Mouse (Mus musculus) MEL (cell line): ENCODE measurements around the gene Marcks.

ENCODE experiments used
- HCFC1 ChIP-seq: IDR thresholded peaks from 2 replicates; pipeline ENCODE4 v1.6.1; 2012; ENCODE audit warnings: low read depth, mild to moderate bottlenecking, inconsistent platforms, low read length, improper control_type of control experiment, moderate library complexity
- POLR2A ChIP-seq, 2 experiments: IDR thresholded peaks; 2 replicates each; pipeline ENCODE4 v1.6.1; 2011 to 2012; ENCODE audit warnings: low read length in 2 of 2, mild to moderate bottlenecking in 2 of 2, control low read depth in 1 of 2, improper control_type of control experiment in 1 of 2, low read depth in 1 of 2, moderate library complexity in 1 of 2; ENCODE audit not compliant: control insufficient read depth in 1 of 2, insufficient read depth in 1 of 2, poor library complexity in 1 of 2
- POLR2AphosphoS5 ChIP-seq: IDR thresholded peaks from 2 replicates; pipeline ENCODE4 v1.6.1; 2012; ENCODE audit warnings: low read depth, borderline replicate concordance, mild to moderate bottlenecking, inconsistent platforms, low read length, moderate library complexity, mixed read lengths
- RAD21 ChIP-seq: IDR thresholded peaks from 2 replicates; pipeline ENCODE4 v1.6.1; 2011; ENCODE audit warnings: mild to moderate bottlenecking, low read depth, low read length, improper control_type of control experiment

DNA sequence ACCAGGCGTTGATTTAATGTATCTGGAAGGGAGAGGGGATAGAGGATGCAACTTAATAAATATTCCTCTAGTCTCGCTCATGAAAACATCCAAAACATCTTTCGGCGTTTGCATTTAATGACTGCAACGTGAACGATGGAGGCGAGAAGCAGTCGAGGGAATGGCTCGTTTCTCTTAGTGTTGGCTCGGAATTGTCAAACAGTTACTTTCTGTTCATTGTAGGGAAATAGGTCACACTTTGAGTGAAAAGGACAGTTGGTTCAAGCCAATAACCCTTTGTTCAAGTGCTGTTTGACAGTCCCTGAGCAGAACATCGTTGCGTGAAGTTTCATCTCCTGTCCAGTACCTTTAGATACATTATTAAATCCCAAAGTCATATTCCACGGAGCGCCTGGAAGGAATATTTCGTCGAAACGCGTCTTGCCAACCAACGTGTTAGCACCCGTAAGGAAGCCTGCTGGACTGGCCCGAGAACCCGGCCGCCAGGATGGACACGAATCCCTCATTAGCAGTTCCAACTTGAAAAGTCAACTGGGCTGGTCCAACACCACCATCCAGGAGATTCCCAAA lies 1.5 kb upstream of the Marcks start:
- TF ChIP-seq POLR2A (IDR thresholded peaks at IDR 0.05; ENCODE audit: control insufficient read depth in 1 of 2, insufficient read depth in 1 of 2, low read depth in 1 of 2, low read length in 2 of 2, poor library complexity in 1 of 2): no peak
- TF ChIP-seq POLR2AphosphoS5: no peak
- TF ChIP-seq HCFC1: no peak
- TF ChIP-seq RAD21: no peak
